Mouse (Mus musculus) heart, postnatal 0 days (tissue): ENCODE measurements around the gene Rbm8a.

Experiments used
- CTCF ChIP-seq: IDR thresholded peaks from 2 replicates; pipeline ENCODE4 v1.5.1; 2016; ENCODE audit warnings: antibody characterized with exemption, control low read depth, low read depth
- EP300 ChIP-seq: IDR thresholded peaks from 2 replicates; pipeline ENCODE4 v1.6.1; 2016; ENCODE audit warnings: antibody characterized with exemption, low read depth

GRCm38 (mm10) chr3:96581771-96582515 is 47.8 kb upstream of the Rbm8a start:
- TF ChIP-seq CTCF (no peak), EP300 (no peak)
